Mouse (Mus musculus) induced T-regulatory cell, adult 2 months (primary cell): ENCODE results near the gene Mrm1.
"Not testable (repeated sequence)": the region's sequence is repeated elsewhere in the genome, so short reads cannot be mapped to it uniquely, and the experiment has no call there.

Source experiments
- DNase-seq: peaks from one replicate; pipeline ENCODE4 v3.0.0-alpha.2; 2012; ENCODE audit warnings: low read depth

The Mrm1 gene

GRCm38 (mm10) chr11:84818961-84819692, at the start of gene Mrm1:
TSS of gene Mrm1 (minus strand) at chr11:84819515.
- DNase-seq = peak; percentile 97

GRCm38 (mm10) chr11:84868786-84869259, 49.5 kb upstream of the Mrm1 start:
- peak; percentile 67 for DNase-seq

- DNase-seq = no peak
Observed at GRCm38 (mm10) chr11:84867586-84867985, 48.3 kb upstream of the Mrm1 start.

- no peak for DNase-seq
Observed at GRCm38 (mm10) chr11:84865268-84865667, 46.0 kb upstream of the Mrm1 start.

GRCm38 (mm10) chr11:84855285-84855684, 36.0 kb upstream of the Mrm1 start:
- no peak for DNase-seq

GRCm38 (mm10) chr11:84847475-84848090, 28.3 kb upstream of the Mrm1 start:
- no peak for DNase-seq

- DNase-seq = no peak
Observed at GRCm38 (mm10) chr11:84846741-84847474, 27.6 kb upstream of the Mrm1 start.

- peak; percentile 38 for DNase-seq
Observed at GRCm38 (mm10) chr11:84839330-84839729, 20.0 kb upstream of the Mrm1 start.

GRCm38 (mm10) chr11:84829495-84829894, 10.2 kb upstream of the Mrm1 start:
- not testable (repeated sequence) for DNase-seq

- DNase-seq = peak; percentile 91
Observed at GRCm38 (mm10) chr11:84828516-84829399, 9.4 kb upstream of the Mrm1 start, which contains the start of gene Dhrs11. TSS of gene Dhrs11 (minus strand) at chr11:84828994.

- DNase-seq = peak; percentile 43
Observed at GRCm38 (mm10) chr11:84827901-84828503, 8.7 kb upstream of the Mrm1 start.

GRCm38 (mm10) chr11:84827492-84827891, 8.2 kb upstream of the Mrm1 start:
- DNase-seq = no peak

- DNase-seq = no peak
Observed at GRCm38 (mm10) chr11:84826185-84826584, 6.9 kb upstream of the Mrm1 start.

- no peak for DNase-seq
Observed at GRCm38 (mm10) chr11:84825261-84825807, 6.0 kb upstream of the Mrm1 start.

GRCm38 (mm10) chr11:84823484-84823897, 4.2 kb upstream of the Mrm1 start:
- DNase-seq = no peak

GRCm38 (mm10) chr11:84822487-84822886, 3.2 kb upstream of the Mrm1 start:
- no peak for DNase-seq

GRCm38 (mm10) chr11:84821131-84821770, 1.9 kb upstream of the Mrm1 start:
- no peak for DNase-seq

- DNase-seq = peak; percentile 96
Observed at GRCm38 (mm10) chr11:84818085-84818960, 992 bp downstream of the Mrm1 start.

GRCm38 (mm10) chr11:84817362-84817761, 2.0 kb downstream of the Mrm1 start:
- peak; percentile 46 for DNase-seq
